Mouse (Mus musculus) CH12.LX (cell line): ENCODE measurements around the gene Ube2z. TPM values are rescaled to one million over a fixed set of nuclear protein-coding genes. Genes with fewer than 3 reads are reported as not detected.

Experiments used
- DNase-seq: peaks from one replicate; pipeline ENCODE4 v3.0.0-alpha.2; 2013; ENCODE audit errors: extremely low read depth
- H3K27ac ChIP-seq: 2 replicates; pipeline ENCODE4 v1.5.1; 2012; ENCODE audit warnings: low read depth, mild to moderate bottlenecking, control low read depth, moderate library complexity; ENCODE audit not compliant: insufficient read depth
- H3K27me3 ChIP-seq: replicated peaks from 2 replicates; pipeline ENCODE3; 2012; ENCODE audit warnings: inconsistent platforms
- H3K36me3 ChIP-seq, 2 experiments: replicated peaks in 1 of 2; 2 replicates each; pipeline versions ENCODE3 to v1.6.1; 2012; ENCODE audit warnings: inconsistent platforms in 1 of 2, low read length in 1 of 2, mild to moderate bottlenecking in 1 of 2, mixed read lengths in 1 of 2, moderate library complexity in 1 of 2; ENCODE audit not compliant: control insufficient read depth in 1 of 2, insufficient read depth in 1 of 2
- H3K4me1 ChIP-seq, 2 experiments: 2 replicates each; pipeline ENCODE4 v1.6.1; 2012; ENCODE audit warnings: inconsistent platforms in 1 of 2, moderate library complexity in 1 of 2; ENCODE audit not compliant: insufficient read depth in 2 of 2, control insufficient read depth in 1 of 2
- H3K4me2 ChIP-seq: 2 replicates; pipeline ENCODE4 v1.6.1; 2012; ENCODE audit warnings: low read depth, mild to moderate bottlenecking, control low read depth; ENCODE audit not compliant: poor library complexity, insufficient read depth, severe bottlenecking
- H3K4me3 ChIP-seq, 3 experiments: fragments of 150-350 bp in 1 of 3; sonication (generic) in 1 of 3; replicated peaks in 1 of 3; 2 replicates each; pipeline versions ENCODE3 to v1.5.1; 2011 to 2012; ENCODE audit warnings: low read depth in 2 of 3, low read length in 2 of 3, mild to moderate bottlenecking in 2 of 3, moderate library complexity in 2 of 3, control low read depth in 1 of 3, improper control_type of control experiment in 1 of 3, inconsistent platforms in 1 of 3, mixed read lengths in 1 of 3; ENCODE audit not compliant: poor library complexity in 1 of 3
- H3K79me2 ChIP-seq: replicated peaks from 2 replicates; pipeline ENCODE4 v1.6.1; 2012; ENCODE audit warnings: mild to moderate bottlenecking, moderate library complexity; ENCODE audit not compliant: control insufficient read depth, poor library complexity, insufficient read depth, severe bottlenecking; ENCODE audit errors: extremely low read depth
- H3K9ac ChIP-seq: 2 replicates; pipeline ENCODE4 v1.6.1; 2012; ENCODE audit warnings: low read depth, mild to moderate bottlenecking, control low read depth, moderate library complexity; ENCODE audit not compliant: insufficient read depth
- H3K9me3 ChIP-seq: replicated peaks from 2 replicates; pipeline ENCODE3; 2012; ENCODE audit warnings: low read length, inconsistent platforms, mixed read lengths
- BHLHE40 ChIP-seq: IDR thresholded peaks from 2 replicates; pipeline ENCODE4 v1.6.1; 2011; ENCODE audit warnings: mild to moderate bottlenecking, low read depth, low read length, improper control_type of control experiment
- CHD2 ChIP-seq: IDR thresholded peaks from 2 replicates; pipeline ENCODE4 v1.6.1; 2011; ENCODE audit warnings: low read length, improper control_type of control experiment
- CTCF ChIP-seq, 2 experiments: IDR thresholded peaks in 1 of 2; conservative IDR thresholded peaks in 1 of 2; 2 replicates each; pipeline ENCODE4 v1.5.1; 2011 to 2012; ENCODE audit warnings: low read depth in 2 of 2, low read length in 2 of 2, improper control_type of control experiment in 1 of 2, inconsistent platforms in 1 of 2, mild to moderate bottlenecking in 1 of 2, moderate library complexity in 1 of 2
- ELF1 ChIP-seq: IDR thresholded peaks from 2 replicates; pipeline ENCODE4 v1.6.1; 2014; ENCODE audit warnings: low read depth, mild to moderate bottlenecking, inconsistent platforms, low read length, improper control_type of control experiment
- EP300 ChIP-seq: IDR thresholded peaks from 2 replicates; pipeline ENCODE4 v1.6.1; 2011; ENCODE audit warnings: low read length, improper control_type of control experiment
- ETS1 ChIP-seq: conservative IDR thresholded peaks from 2 replicates; pipeline ENCODE4 v1.6.1; 2012; ENCODE audit warnings: low read depth, mild to moderate bottlenecking, inconsistent platforms, low read length, improper control_type of control experiment, moderate library complexity
- IRF4 ChIP-seq: IDR thresholded peaks from 2 replicates; pipeline ENCODE4 v1.6.1; 2014; ENCODE audit warnings: low read depth, mild to moderate bottlenecking, inconsistent platforms, low read length, improper control_type of control experiment
- JUN ChIP-seq: IDR thresholded peaks from 2 replicates; pipeline ENCODE4 v1.6.1; 2011; ENCODE audit warnings: low read depth, mild to moderate bottlenecking, low read length, improper control_type of control experiment, moderate library complexity; ENCODE audit not compliant: insufficient read depth
- JUND ChIP-seq: conservative IDR thresholded peaks from 2 replicates; pipeline ENCODE4 v1.6.1; 2011; ENCODE audit warnings: low read depth, low read length, improper control_type of control experiment
- MAX ChIP-seq: IDR thresholded peaks from 2 replicates; pipeline ENCODE4 v1.6.1; 2011; ENCODE audit warnings: low read length, improper control_type of control experiment
- MAZ ChIP-seq: IDR thresholded peaks from 2 replicates; pipeline ENCODE4 v1.6.1; 2012; ENCODE audit warnings: low read depth, mild to moderate bottlenecking, inconsistent platforms, low read length, improper control_type of control experiment, moderate library complexity
- MEF2A ChIP-seq: IDR thresholded peaks from 2 replicates; pipeline ENCODE4 v1.6.1; 2014; ENCODE audit warnings: low read depth, mild to moderate bottlenecking, inconsistent platforms, low read length, improper control_type of control experiment, borderline replicate concordance
- MXI1 ChIP-seq: IDR thresholded peaks from 2 replicates; pipeline ENCODE4 v1.6.1; 2011; ENCODE audit warnings: mild to moderate bottlenecking, low read depth, low read length, improper control_type of control experiment
- MYC ChIP-seq: IDR thresholded peaks from 2 replicates; pipeline ENCODE4 v1.6.1; 2011; ENCODE audit warnings: low read depth, mild to moderate bottlenecking, improper control_type of control experiment, low read length
- NELFE ChIP-seq: IDR thresholded peaks from 2 replicates; pipeline ENCODE4 v1.6.1; 2011; ENCODE audit warnings: low read depth, low read length, improper control_type of control experiment
- NRF1 ChIP-seq: IDR thresholded peaks from 2 replicates; pipeline ENCODE4 v1.6.1; 2014; ENCODE audit warnings: low read depth, mild to moderate bottlenecking, inconsistent platforms, low read length, improper control_type of control experiment, moderate library complexity
- POLR2AphosphoS2 ChIP-seq: IDR thresholded peaks from 2 replicates; pipeline ENCODE4 v1.6.1; 2011; ENCODE audit warnings: low read depth, low read length, improper control_type of control experiment
- RAD21 ChIP-seq: IDR thresholded peaks from 2 replicates; pipeline ENCODE4 v1.6.1; 2011; ENCODE audit warnings: low read depth, mild to moderate bottlenecking, low read length, improper control_type of control experiment, moderate library complexity
- RCOR1 ChIP-seq: conservative IDR thresholded peaks from 2 replicates; pipeline ENCODE4 v1.6.1; 2012; ENCODE audit warnings: low read depth, mild to moderate bottlenecking, inconsistent platforms, low read length, improper control_type of control experiment
- SIN3A ChIP-seq: IDR thresholded peaks from 2 replicates; pipeline ENCODE4 v1.6.1; 2012; ENCODE audit warnings: low read length, improper control_type of control experiment, inconsistent platforms
- SMC3 ChIP-seq: IDR thresholded peaks from 2 replicates; pipeline ENCODE4 v1.6.1; 2011; ENCODE audit warnings: low read depth, low read length, improper control_type of control experiment
- TBP ChIP-seq: conservative IDR thresholded peaks from 2 replicates; pipeline ENCODE4 v1.6.1; 2011; ENCODE audit warnings: low read depth, low read length, improper control_type of control experiment
- TCF12 ChIP-seq: IDR thresholded peaks from 2 replicates; pipeline ENCODE4 v1.6.1; 2014; ENCODE audit warnings: low read depth, mild to moderate bottlenecking, inconsistent platforms, low read length, improper control_type of control experiment
- UBTF ChIP-seq: IDR thresholded peaks from 2 replicates; pipeline ENCODE4 v1.6.1; 2012; ENCODE audit warnings: low read depth, mild to moderate bottlenecking, inconsistent platforms, low read length, improper control_type of control experiment, moderate library complexity
- USF2 ChIP-seq: conservative IDR thresholded peaks from 2 replicates; pipeline ENCODE4 v1.6.1; 2011; ENCODE audit warnings: low read depth, low read length, improper control_type of control experiment
- ZC3H11A ChIP-seq: IDR thresholded peaks from 2 replicates; pipeline ENCODE4 v1.6.1; 2012; ENCODE audit warnings: low read depth, mild to moderate bottlenecking, inconsistent platforms, low read length, improper control_type of control experiment
- ZKSCAN1 ChIP-seq: IDR thresholded peaks from 2 replicates; pipeline ENCODE4 v1.6.1; 2012; ENCODE audit warnings: low read depth, inconsistent platforms, low read length, improper control_type of control experiment, borderline replicate concordance
- ZNF384 ChIP-seq: IDR thresholded peaks from 2 replicates; pipeline ENCODE4 v1.6.1; 2012; ENCODE audit warnings: low read depth, low read length, improper control_type of control experiment, inconsistent platforms
- dilution Hi-C: fragments of 300-500 bp; cut with MboI; formaldehyde crosslinking; loops from 2 replicates; pipeline ENCODE4 v1.14.3; 2020; ENCODE audit warnings: low sequenced_read_pairs; ENCODE audit not compliant: extremely low pct_unique_long_range_greater_than_20kb, extremely low pct_ligation_motif_present
- in situ Hi-C: fragments of 300-500 bp; cut with MboI; formaldehyde crosslinking; loops from 3 replicates; pipeline ENCODE4 v1.14.3; 2019; ENCODE audit warnings: low sequenced_read_pairs, low pct_ligation_motif_present, low pct_unique_long_range_greater_than_20kb, mixed read lengths
- polyA plus RNA-seq: library from polyadenylated mRNA; unstranded; fragments of >175 nt; gene quantifications from 2 replicates; pipeline ENCODE4 v1.2.1, GENCODE M21; 2012; ENCODE audit warnings: low read depth; ENCODE audit not compliant: insufficient read length
- total RNA-seq, 2 experiments: library from RNA; depleted of rRNA; stranded (reverse); fragments of 300-350 nt in 1 of 2; fragments of >200 nt in 1 of 2; gene quantifications; 2 replicates each; pipeline ENCODE4 v1.2.3; 2012 to 2014

Gene Ube2z
- total and polyA plus RNA-seq, 3 experiments = 51.3 to 67.8 (median 64.2) TPM

- Histone ChIP-seq H3K9me3 (no peaks in the 10 kb centered on the region), H3K27me3 (no peaks in the 10 kb centered on the region), H3K79me2 (peaks cover 50% of the 10 kb centered on the region), H3K4me3 (peak overlapping the region; percentile 81 to 89 (median 89)), H3K9ac (peak overlapping the region; percentile 97), H3K36me3 (peaks cover 16 to 50% of the 10 kb centered on the region in 2 experiments), H3K4me1 (peaks cover 7 to 51% of the 10 kb centered on the region in 2 experiments), H3K4me2 (peak overlapping the region; percentile 98), H3K27ac (peak overlapping the region; percentile 68)
- in situ Hi-C loops (no loop called here), dilution Hi-C loops (no loop called here)
- DNase-seq = peak; percentile 87
- TF ChIP-seq ZKSCAN1 = no peak
- TF ChIP-seq POLR2AphosphoS2 = no peak
- peak; percentile 58 for TF ChIP-seq CHD2
- TF ChIP-seq MYC = no peak
- TF ChIP-seq MAZ = peak; percentile 50; the same call in 1 of the 2 replicates
- TF ChIP-seq TCF12 = peak; percentile 44
- peak; percentile 66 for TF ChIP-seq MXI1
- TF ChIP-seq ETS1 = 0 out of 2 replicates have a peak, but pooled peaks have one; percentile 9
- no peak for TF ChIP-seq JUND
- no peak for TF ChIP-seq CTCF (conservative IDR thresholded peaks at IDR 0.05 in 1 of 2, IDR thresholded peaks at IDR 0.05 in 1 of 2; ENCODE audit: low read depth in 2 of 2, low read length in 2 of 2)
- peak; percentile 83 for TF ChIP-seq SIN3A
- peak; percentile 57 for TF ChIP-seq MEF2A
- TF ChIP-seq NELFE = peak; percentile 54; the same call in 1 of the 2 replicates
- TF ChIP-seq IRF4 = peak; percentile 52
- TF ChIP-seq RAD21 = no peak
Observed at GRCm38 (mm10) chr11:96064521-96065214, 520 bp downstream of the Ube2z start.

- Histone ChIP-seq H3K27ac (peak overlapping the region; percentile 93), H3K27me3 (no peaks in the 10 kb centered on the region), H3K9ac (0 out of 2 replicates have a peak overlapping the region, but pooled peaks have one; percentile 57), H3K79me2 (peaks cover 76% of the 10 kb centered on the region), H3K4me1 (peaks cover 13 to 70% of the 10 kb centered on the region in 2 experiments), H3K4me3 (no peak overlapping the region), H3K4me2 (peak overlapping the region; percentile 35), H3K36me3 (peaks cover 52 to 86% of the 10 kb centered on the region in 2 experiments), H3K9me3 (no peaks in the 10 kb centered on the region)
- dilution Hi-C loops (no loop called here), in situ Hi-C loops (no loop called here)
- DNase-seq = peak; percentile 86
- TF ChIP-seq MAZ (0 out of 2 replicates have a peak, but pooled peaks have one; percentile 34), ETS1 (peak; percentile 53), RAD21 (no peak), MEF2A (0 out of 2 replicates have a peak, but pooled peaks have one; percentile 61), TBP (0 out of 2 replicates have a peak, but pooled peaks have one; percentile 29), MYC (no peak), USF2 (no peak), TCF12 (peak; percentile 67), RCOR1 (0 out of 2 replicates have a peak, but pooled peaks have one; percentile 77), MXI1 (peak; percentile 57; the same call in 1 of the 2 replicates), NELFE (no peak), MAX (no peak), BHLHE40 (peak; percentile 41; the same call in 1 of the 2 replicates), UBTF (no peak), IRF4 (peak; percentile 98), SIN3A (peak; percentile 85), JUN (peak; percentile 82), EP300 (peak; percentile 96), ELF1 (peak; percentile 34; the same call in 1 of the 2 replicates), SMC3 (no peak), ZNF384 (no peak), NRF1 (no peak), ZC3H11A (no peak), JUND (peak; percentile 89)
Observed at GRCm38 (mm10) chr11:96058309-96058708, 6.9 kb downstream of the Ube2z start.
